Mouse (Mus musculus): ENCODE measurements around the gene Tor1aip2. TPM values are rescaled to one million over a fixed set of nuclear protein-coding genes. Genes with fewer than 3 reads are reported as not detected.

Gene Tor1aip2
- polyA plus RNA-seq, 2 experiments from 2014 or later: 42.7 to 47.7 TPM

DNA sequence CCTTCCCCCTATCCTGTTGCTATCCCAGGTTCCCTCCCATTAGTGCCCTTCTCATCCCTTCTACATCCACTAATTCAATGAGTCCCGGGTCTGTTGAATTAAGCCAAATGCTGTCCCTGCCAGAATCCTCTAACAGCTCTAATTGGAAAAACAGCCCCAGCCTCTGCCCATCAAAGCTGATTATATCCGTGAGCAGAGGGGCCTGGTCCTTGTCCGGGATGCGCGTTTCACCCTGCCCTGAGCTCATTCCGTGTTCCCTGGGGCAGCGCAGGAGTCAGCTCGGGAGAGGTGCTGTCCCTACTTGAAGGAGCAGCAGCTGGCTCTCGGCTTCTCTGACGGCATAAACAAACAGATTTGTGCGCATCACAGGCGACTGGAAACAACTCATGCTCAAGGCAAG lies 76.5 kb downstream of the Tor1aip2 start:
- no peak for ATAC-seq

DNA sequence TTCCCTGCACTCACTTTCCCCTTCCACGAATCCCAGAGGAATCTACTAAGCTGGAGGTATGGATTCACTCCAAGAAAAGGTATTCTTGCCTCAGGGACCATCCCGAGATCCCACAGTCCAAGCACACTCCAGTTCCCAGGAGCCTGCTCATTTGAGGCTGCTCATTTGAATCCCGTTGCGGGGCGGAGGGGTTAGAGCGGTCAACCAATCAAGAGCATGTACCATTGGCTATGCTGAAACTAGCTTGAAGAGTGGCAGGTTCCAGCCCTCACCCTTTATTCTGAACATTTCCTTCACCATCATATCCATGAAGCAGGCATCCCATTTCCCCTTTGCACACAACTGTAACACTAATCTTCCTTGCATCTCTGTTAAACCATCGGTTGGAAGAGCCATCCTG lies 76.9 kb downstream of the Tor1aip2 start:
- no peak for ATAC-seq

DNA sequence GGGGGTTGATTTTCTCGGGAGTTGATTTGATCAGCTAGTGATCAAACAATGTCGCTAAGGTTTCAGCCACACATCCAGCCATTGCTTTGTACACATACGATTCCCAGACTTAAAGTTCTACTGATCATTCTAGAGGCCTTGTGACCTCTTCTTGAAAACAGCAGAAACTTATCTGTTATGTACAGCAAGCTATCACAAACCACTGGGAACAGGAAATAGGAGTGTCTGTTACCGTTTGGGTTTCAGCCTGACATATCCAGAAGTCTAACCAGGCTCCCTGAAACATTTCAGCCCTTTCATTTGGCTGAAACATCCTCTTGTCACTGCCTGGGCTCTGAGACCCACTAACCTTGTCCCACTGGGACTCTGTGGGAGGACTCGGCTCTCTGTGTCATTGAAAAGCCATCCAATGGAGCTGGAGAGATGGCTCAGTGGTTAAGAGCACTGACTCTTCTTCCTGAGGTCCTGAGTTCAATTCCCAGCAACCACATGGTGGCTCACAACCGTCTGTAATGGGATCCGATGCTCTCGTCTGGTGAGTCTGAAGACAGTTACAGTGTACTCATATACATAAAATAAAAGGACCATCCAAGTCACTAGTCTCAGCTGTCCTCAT lies 78.8 kb downstream of the Tor1aip2 start:
- ATAC-seq: no peak

DNA sequence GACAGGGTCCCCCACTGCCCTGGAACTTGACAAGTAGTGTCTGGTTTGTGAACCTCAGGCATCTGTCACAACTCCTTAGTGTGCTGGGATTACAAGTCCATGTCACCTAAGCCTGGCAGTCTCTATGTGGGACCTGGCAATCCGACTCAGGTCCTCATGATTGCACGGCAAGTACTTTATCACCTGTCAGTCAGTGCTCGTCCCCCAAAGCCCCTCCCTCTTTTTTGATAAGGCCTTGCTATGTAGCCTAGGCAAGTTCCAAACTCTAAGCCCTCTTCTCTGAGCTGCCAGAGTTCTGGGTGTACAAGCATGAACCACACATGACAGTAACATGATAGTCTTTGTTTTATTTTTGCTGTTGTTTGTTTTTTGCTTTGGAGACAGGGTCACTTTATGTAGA lies 81.6 kb downstream of the Tor1aip2 start:
- ATAC-seq: no peak

Other genes with a start within 250 kb of the Tor1aip2 start
- gene Qsox1, start 222.5 kb upstream of the Tor1aip2 start, polyA plus RNA-seq (2017; shearing (Covaris generic)): 10 to 100 TPM; 26.9 to 46.2 TPM
- gene Cep350, start 62.1 kb upstream of the Tor1aip2 start, polyA plus RNA-seq (2017; shearing (Covaris generic)): 1 to 10 TPM; 9.6 to 9.7 TPM
- 100 to 1,000 TPM; 102 to 103 TPM for gene Tor1aip1, start 1.1 kb downstream of the Tor1aip2 start, polyA plus RNA-seq (2017; shearing (Covaris generic))
- not detected for gene Fam163a, start 169.6 kb downstream of the Tor1aip2 start, polyA plus RNA-seq (2017; shearing (Covaris generic))